Mouse (Mus musculus): ENCODE data around the gene Ankrd26.

The Ankrd26 gene

DNA sequence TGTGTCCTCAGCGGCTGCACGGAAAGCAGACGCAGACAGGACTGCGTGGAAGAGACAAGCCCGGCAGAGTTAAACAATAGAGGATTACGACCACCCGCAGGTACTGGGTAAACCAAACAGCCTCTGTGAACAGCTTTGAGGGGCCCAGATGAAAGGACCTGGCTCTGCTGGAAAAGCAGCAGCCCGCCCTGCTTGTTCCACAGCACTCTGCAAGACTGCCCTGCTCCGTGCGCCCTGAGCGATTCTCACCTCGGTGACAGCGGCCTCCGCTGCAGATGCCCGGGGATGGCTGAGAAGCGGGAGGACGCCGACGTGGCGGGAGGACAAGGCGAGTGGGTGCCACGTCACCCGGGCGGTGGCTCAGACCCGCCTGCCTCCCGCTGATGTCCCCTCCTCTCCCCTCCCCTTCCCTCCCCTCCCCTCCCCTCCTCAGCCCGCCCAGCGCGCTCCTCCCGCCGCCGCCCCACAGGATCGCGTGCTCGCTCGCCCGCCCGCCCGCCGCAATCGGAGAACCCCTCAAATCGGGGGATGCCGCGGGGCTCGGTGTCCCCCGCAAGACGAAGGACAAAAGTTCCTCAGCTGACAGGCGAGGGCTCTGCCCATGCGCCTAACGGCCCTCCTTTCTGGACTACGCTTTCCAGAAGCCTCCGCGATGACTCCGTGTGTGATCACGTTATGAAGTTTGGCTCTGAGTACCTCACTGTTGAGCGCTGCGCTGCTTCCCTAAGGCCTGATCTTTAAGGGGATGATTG lies 82.9 kb downstream of the Ankrd26 start, which contains the start of gene Zfp9:
Gene Zfp9, minus strand, starts transcription at position 364 of the 752 bp plus-strand sequence.
- DNase-seq, result peak; percentile 82

GRCm38 (mm10) chr6:118477875-118478785 lies 83.9 kb downstream of the Ankrd26 start:
- no peak for DNase-seq

DNA sequence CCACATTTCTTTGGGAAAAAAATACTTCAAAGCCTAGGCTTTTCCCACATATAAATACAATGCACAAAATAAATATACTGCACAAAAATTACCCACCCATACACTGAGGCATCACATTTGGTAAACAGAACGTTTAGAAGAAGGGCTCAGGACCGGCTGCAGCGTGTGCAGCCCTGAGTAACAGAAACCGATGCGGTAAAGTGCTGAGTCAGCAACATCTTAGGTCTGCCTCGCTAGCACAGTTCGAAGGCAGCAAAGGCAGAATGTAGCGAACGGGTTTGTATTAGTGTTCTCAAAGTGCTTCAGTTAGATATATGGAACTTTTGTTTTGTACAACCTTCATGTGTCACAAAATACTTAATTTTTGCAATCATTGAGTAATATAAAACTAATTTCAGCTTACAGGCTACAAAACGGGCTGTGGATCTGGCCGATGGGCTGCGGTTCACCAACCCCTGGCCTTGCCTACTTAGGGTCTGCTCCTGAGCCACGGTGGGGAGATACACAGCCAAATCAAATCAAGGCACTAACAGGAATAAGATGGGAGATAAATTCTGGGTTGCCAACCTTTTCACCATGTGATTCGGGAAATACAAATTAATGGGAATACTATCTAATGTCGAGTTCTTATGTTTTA lies 99.8 kb downstream of the Ankrd26 start:
- no peak for DNase-seq

GRCm38 (mm10) chr6:118457726-118458125 lies 104.3 kb downstream of the Ankrd26 start:
- no peak for DNase-seq

DNA sequence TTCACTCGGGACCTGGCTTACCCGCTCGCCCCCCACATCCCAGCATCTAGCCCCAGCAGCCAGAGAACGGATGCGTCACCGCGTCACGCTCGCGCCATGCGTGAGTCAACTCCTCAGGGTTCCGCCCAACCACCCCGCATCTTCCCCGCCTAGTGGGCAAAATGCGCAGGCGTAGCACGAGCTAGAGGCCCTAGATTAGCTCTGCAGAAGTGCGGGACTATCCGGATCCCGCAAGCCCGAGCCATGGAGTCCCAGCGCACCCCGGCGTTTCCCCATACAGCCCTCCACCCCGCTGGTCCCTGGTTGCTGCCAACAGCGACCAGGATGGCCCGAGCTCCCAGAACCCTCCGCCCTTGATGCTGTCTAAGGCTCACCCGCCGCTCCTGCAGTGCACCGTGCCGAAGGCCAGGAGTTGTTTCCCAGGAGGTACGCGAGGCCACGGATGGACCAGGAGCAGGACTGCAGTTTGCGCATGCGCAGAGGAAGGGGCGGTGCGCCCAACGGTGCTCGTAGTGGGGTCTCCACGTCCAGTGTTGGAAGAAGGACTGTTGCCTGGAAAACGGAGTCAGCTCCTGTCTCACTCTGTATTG lies 106.9 kb downstream of the Ankrd26 start, which contains the start of gene Zfp248:
Gene Zfp248, minus strand, starts transcription at position 487 of the 590 bp plus-strand sequence.
- DNase-seq, result peak; percentile 92

DNA sequence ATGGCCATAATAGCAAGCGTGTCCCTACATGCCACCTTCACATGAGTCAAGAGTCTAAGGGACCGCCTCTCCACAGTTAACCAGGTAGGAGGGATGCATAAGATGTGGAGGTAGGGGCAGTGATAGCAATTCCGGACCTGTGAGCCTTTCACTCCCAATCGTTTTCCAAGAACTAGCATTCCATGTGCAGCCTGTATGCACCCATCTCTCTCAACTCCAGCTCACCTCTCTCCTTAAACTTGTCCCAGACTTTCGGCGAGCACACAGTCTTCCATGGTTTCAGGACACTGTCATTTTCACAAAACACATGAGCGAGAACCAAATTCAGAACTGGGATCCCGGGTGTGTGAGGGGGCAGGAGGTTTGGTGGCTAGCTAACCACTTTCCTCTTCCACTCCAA lies 107.6 kb downstream of the Ankrd26 start:
- peak; percentile 27 for DNase-seq
